Mouse (Mus musculus) CD4-positive, CD25-positive, alpha-beta regulatory T cell, adult 2 months (primary cell): ENCODE results near the gene Omp.

Experiments used
- DNase-seq: peaks from one replicate; pipeline ENCODE4 v3.0.0-alpha.2; 2012; ENCODE audit warnings: low read depth, low spot score

Gene Omp

GRCm38 (mm10) chr7:98142247-98142646 is 3.1 kb downstream of the Omp start:
- DNase-seq, result no peak

GRCm38 (mm10) chr7:98141206-98141605 is 4.1 kb downstream of the Omp start:
- DNase-seq, result peak; percentile 23

GRCm38 (mm10) chr7:98140597-98140996 is 4.7 kb downstream of the Omp start:
- DNase-seq, result no peak

GRCm38 (mm10) chr7:98139216-98139615 is 6.1 kb downstream of the Omp start:
- DNase-seq, result no peak

- DNase-seq, result no peak
Observed at GRCm38 (mm10) chr7:98137995-98138394, 7.3 kb downstream of the Omp start.

GRCm38 (mm10) chr7:98137583-98137982 is 7.7 kb downstream of the Omp start:
- no peak for DNase-seq

GRCm38 (mm10) chr7:98131751-98132150 is 13.6 kb downstream of the Omp start:
- DNase-seq, result peak; percentile 33

- peak; percentile 63 for DNase-seq
Observed at GRCm38 (mm10) chr7:98125473-98125872, 19.8 kb downstream of the Omp start.

- no peak for DNase-seq
Observed at GRCm38 (mm10) chr7:98124701-98125100, 20.6 kb downstream of the Omp start.

- no peak for DNase-seq
Observed at GRCm38 (mm10) chr7:98121673-98122072, 23.6 kb downstream of the Omp start.

- DNase-seq, result no peak
Observed at GRCm38 (mm10) chr7:98121241-98121640, 24.1 kb downstream of the Omp start.

- peak; percentile 88 for DNase-seq
Observed at GRCm38 (mm10) chr7:98120325-98120724, 25.0 kb downstream of the Omp start.

- no peak for DNase-seq
Observed at GRCm38 (mm10) chr7:98119961-98120232, 25.4 kb downstream of the Omp start.

GRCm38 (mm10) chr7:98119179-98119960 is 25.9 kb downstream of the Omp start, which contains the start of gene Myo7a:
TSS of gene Myo7a (minus strand) at chr7:98119524.
- DNase-seq, result no peak

GRCm38 (mm10) chr7:98117012-98117660 is 28.2 kb downstream of the Omp start:
- DNase-seq, result no peak

- no peak for DNase-seq
Observed at GRCm38 (mm10) chr7:98114656-98115055, 30.6 kb downstream of the Omp start.

- DNase-seq, result no peak
Observed at GRCm38 (mm10) chr7:98111233-98111632, 34.1 kb downstream of the Omp start.

GRCm38 (mm10) chr7:98109771-98110170 is 35.5 kb downstream of the Omp start:
- no peak for DNase-seq

GRCm38 (mm10) chr7:98108636-98109430 is 36.5 kb downstream of the Omp start:
- DNase-seq, result peak; percentile 60

- DNase-seq, result no peak
Observed at GRCm38 (mm10) chr7:98106272-98106671, 39.0 kb downstream of the Omp start.

GRCm38 (mm10) chr7:98104481-98105435 is 40.5 kb downstream of the Omp start:
- DNase-seq, result no peak
